Mouse (Mus musculus): Measurements from ENCODE around the gene Atg101.

Gene Atg101

DNA sequence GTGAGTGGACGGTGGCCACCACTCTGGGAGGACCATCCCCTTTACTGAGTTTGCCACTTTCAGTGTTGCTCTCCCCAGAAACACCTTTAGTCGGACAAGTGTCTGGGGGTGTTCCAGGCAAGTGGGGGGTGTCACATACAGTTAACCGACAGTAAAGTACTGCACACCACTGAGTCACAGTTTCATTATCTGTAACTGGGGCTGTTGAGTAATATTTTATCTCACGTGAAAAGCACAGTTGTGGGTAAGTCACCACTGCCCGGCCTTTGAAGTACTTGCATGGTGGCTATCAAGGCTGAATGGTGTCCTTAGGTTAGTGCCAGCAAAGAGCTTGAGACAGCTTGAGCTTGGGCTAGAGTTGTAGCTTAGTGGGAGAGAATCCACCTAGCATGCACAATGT, 1.6 kb upstream of the Atg101 start:
- in situ Hi-C loops (cut with MboI; ENCODE audit: unreplicated experiment in 2 of 2), result loop anchor here (5.0 kb wide), 2 partner anchors 35 to 40 kb away; no protein-coding TSS in a partner anchor

DNA sequence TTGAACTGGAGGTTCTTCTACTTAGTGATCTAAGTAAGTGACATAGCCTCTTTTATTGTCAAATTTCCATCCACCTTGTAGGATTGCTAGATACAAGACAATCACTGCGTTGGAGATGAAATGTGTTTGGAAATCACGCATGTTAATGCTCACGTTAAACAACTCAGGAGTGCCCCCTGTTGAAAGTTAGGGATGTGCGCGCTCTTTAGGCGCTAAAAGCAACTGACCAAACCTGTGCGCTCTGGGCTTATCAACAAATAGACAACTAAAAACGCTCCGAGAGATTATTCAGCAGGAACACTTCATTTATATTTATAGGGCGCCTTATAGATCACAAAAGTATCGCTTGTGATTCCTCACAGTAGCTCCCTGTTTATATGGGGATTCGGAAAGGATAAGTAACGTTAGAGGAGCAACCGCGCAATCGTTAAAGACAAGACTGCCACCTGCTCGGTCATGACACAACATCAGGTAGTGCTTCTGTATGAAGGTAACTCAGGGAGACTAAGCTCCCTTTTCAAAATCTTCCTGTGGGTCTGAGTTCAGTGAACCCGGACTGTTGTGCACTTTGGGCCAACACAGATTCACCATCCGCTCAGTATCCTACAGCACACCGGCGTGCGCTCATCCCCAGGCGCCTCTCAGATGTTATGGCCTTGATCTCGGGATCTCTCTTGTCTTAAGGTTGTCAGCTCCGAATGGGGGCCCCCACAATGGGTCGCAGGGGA, 725 bp upstream of the Atg101 start:
- in situ Hi-C loops (cut with MboI; ENCODE audit: unreplicated experiment in 2 of 2), result loop anchor here (5.0 kb wide), 2 partner anchors 34 to 41 kb away; no protein-coding TSS in a partner anchor

DNA sequence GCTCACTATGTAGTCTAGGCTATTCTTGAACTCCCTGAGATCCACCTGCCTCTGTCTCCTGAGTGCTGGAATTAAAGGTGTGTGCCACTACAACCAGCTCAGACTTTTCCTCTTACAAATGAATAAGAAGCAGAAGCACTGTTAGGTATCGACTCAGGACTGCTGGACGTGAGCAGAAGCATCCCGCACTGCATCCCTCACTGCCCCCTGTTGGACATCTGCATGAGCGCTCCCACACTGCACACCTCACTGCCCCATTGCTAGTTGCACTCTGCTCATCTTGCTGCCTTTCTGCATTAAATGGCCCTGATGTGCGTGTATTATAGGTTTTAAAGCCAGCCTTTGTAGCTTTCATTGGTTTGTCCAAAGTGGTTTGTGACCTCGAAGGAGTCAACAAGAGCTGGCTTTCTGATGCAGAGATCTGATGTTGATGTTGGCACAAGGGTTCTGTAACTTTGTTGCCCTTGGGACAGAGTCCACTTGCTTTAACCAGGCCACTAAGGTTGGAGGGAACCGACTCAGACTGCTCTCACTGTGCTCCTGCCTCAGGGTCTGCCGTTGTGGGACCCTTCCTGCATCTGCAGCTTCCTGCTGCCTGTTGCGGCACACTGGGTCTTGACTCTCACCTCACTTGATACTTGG, 2.2 kb downstream of the Atg101 start:
- in situ Hi-C loops (cut with MboI; ENCODE audit: unreplicated experiment in 2 of 2), result no loop called here

DNA sequence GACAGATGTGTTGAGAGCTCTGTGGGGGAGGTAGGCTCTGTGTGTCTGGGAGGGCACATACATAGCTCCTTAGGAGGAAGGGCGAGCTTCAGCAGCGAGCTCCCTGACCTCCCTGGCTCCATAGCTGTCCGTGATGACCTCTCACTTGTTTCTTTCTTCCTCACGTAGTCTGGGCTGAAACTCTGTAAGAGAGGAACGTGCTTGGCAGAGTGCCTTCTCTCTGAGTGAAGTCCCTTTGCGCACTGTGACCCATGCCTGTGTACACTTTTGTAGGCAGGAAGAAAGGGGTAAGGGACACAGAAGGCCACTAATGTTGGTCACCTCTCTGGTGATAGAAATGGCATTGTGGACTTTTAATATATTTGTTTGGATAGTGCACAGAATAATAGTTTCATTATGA, 3.3 kb downstream of the Atg101 start:
- in situ Hi-C loops (cut with MboI; ENCODE audit: unreplicated experiment in 2 of 2), result no loop called here

DNA sequence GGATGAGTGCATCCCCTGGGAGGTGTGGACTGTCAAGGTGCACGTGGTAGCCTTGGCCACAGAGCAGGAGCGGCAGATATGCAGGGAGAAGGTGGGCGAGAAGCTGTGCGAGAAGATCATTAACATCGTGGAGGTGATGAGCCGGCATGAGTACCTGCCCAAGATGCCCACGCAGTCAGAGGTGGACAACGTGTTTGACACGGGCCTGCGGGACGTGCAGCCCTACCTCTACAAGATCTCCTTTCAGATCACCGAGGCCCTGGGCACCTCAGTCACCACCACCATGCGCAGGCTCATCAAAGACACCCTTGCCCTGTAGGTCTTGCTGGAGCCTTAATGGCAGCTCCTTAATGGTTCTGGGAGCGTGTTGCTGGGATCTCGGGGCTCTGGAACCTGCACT, 6.3 kb downstream of the Atg101 start:
- in situ Hi-C loops (cut with MboI; ENCODE audit: unreplicated experiment in 2 of 2), result no loop called here

DNA sequence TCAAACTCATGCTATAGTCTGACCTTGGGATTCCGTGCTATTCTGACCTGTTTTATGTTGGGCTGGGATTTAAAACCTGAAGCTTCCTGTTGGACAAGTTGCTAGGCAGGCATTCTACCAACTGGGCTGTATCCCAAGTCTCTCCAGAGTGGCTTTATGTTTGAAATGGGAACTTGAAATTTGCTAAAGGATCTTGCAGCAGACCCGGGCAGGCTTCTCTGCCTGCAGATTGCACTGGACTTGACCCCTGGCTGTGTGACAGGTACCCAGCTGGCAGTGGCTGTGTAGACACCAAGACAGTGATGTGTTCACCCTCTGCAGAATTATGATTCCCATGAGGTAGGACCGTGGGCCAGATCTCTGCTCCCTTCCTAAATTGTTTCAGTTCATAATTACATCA, 7.9 kb downstream of the Atg101 start:
- in situ Hi-C loops (cut with MboI; ENCODE audit: unreplicated experiment in 2 of 2), result no loop called here

DNA sequence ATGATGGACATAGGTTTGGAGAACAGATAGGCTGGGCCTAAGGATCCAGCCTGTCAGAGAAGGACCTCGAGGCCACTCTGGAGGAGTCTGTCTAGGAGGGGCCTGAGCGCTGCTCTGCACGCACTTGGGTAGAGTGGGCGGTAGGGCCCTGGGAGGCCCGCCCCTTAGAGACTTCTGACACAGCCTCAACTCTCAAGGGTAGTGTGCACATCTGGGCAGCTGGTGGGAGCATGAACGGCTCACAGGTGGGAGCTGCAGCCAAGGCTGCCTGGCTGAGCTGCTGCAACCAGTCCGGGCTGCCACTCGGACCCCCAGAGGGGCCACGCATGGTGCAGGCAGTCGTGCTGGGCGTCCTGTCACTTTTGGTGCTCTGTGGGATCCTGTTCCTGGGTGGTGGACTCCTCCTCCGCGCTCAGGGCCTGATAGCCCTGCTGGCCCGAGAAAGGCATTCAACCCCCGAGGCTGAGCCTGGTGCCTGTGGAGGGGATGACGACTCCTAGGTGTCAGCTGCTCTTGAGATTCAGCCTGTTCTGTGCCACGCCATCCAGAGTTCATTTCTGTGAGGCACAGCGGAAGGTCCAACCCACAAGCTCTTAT, 9.1 kb downstream of the Atg101 start, which contains the start of gene 6030408B16Rik:
TSS of gene 6030408B16Rik (plus strand) at position 188 of the 597 bp plus-strand sequence.
- in situ Hi-C loops (cut with MboI; ENCODE audit: unreplicated experiment in 2 of 2), result no loop called here

DNA sequence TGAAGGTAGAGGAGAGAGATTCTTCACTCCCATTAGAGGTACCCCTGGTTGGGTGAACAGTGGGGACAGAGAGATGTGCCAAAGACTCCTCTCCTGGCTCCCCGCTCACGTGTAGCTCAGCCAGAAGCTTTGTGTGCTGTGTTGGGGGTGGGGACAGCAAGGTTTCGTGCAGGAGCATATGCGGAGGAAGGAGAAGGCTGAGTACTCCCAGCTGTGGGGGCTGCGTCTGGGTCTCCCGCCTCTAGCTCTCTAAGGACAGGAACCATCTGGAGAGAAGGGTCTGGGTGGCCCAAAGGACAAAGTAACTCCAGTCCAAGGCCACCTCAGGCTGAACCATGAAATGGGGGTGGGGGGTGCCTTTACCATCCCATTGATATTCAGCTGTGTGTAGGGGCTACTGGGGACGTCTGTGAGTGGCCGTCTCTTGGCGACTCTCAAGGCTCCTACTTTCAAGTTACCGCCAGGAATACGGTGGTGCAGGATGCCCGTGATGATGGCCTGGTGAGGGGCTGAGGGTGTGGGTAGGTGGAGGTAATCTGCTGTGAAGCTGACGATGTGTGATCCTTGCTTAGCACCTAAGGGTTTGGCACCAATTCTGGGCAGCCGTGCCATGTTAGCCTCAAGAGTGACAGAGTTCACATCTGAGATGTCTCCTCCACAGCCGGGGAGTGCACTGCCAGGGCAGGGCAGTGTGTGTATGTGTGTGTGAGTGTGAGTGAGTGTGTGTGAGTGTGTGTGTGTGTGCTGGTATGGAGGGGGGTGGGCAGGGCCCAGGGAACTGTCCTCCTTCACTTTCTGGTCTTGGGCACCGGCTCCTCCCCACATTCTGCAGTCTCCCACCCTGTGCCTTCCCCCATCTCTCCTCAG, 10.2 kb downstream of the Atg101 start:
- in situ Hi-C loops (cut with MboI; ENCODE audit: unreplicated experiment in 2 of 2), result no loop called here

DNA sequence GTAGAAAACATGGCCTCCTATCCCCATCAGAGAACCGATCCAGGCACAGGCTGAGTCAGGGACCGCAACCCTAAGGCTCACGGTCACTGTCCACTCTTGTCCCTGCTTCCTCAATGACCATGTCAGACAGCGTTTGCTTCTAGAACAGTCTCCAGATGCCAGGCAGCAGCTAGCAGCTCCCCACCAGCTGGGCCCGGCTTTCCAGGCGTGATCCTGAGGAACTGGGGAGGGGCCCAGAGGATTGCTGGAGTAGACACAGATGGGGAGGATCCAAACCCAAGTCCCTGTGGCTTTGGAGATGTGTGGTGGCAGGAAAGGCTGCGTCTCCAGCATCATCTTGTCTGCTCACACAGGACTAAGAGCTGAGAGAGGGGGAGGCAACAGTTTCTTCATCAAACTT, 11.0 kb downstream of the Atg101 start:
- in situ Hi-C loops (cut with MboI; ENCODE audit: unreplicated experiment in 2 of 2), result no loop called here

DNA sequence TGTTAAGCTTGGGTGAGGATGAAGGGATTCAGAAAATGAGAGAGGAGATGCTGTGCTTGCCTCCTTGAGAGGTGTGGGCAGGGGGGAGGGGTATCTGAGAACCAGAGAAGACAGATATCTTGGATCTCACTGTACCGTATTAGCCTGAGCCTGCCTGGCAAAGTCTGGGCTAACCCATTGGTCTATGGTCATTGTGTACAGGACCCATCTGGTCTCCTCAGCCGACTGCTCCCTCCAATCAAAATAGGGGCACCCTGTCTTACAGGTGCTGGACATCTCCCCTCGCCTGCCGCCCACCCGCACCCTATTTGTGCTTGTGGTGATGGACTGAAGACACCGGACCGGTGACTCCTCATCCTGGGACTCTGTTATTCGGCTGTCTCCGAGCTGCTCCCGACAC, 11.5 kb downstream of the Atg101 start:
- in situ Hi-C loops (cut with MboI; ENCODE audit: unreplicated experiment in 2 of 2), result no loop called here

DNA sequence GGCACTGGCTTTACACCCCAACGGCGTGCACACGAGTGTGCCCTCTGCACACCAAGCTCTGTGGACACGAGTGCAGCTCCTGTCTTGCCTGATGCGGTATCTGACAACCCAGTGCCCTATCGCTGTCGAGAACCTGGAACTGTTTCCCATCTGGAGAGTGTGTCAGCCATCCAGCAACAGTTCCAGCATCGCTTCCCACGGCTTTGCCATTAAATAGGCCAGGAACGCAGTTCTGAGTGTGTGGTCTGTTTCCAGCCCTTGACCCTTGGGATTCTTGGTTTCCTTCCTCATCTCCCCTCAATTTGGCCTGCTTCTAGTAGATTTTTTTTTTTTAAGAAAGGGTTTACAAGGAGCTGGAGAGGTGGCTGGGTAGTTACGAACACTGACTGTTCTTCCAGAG, 12.0 kb downstream of the Atg101 start:
- in situ Hi-C loops (cut with MboI; ENCODE audit: unreplicated experiment in 2 of 2), result no loop called here

DNA sequence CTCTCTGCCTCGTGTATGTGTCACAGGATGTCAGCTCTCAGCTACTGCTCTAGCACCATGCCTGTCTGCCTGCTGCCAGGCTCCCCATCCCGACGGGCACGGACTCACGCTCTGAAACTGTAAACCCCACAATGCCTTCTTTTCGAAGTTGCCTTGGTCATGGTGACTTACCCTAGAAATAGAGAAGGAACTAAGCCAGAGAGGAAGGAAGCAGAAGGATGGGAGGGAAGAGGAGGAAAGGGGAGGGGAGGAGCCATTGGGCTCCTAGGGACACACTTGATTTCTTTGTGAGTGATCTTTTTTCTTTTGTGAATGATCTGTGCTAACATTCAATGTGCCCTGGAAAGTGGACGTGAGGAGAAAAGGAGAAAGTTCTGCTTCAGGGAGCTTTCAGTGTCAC, 13.9 kb downstream of the Atg101 start:
- in situ Hi-C loops (cut with MboI; ENCODE audit: unreplicated experiment in 2 of 2), result no loop called here

DNA sequence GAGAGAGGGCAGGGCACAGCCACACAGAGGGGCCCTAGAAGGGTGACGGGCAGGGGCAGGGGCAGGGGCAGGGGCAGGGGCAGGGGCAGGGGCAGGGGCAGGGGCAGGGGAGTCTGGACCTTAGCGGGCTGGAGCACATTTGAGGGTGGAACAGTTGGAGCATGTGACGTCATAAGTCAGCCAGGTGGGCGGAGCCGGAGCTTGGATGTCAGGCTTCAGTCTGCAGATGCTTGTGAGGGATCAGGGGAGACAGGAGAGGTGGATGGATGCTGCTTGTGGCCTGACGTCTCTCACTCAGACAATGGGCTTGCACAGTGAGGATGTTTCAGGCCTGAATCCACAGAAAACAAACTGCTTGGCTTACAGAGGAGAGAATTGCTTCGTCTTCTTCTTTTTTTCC, 14.5 kb downstream of the Atg101 start:
- in situ Hi-C loops (cut with MboI; ENCODE audit: unreplicated experiment in 2 of 2), result no loop called here

DNA sequence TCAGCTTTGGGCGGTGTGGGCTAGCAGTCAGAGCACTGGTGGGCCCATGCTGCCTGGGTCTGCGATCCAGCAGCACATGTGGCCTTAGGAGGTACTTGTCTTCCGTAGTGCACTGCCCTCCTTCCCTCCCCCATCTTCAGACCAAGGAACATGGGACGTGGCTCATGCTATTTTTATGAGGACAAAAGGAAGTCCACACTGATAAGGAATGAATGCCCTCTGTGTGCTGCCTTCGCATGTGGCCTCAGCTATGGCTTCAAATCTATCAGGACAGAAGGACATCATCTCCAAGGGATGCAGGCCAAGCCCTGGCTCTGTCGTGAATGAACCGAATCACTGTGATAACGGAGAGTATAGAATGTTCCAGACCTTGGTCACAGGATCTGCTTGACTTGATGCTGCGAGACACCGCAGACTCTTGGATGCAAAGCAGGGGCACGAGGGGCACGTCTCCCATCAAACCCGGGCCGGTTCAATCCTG, 15.4 kb downstream of the Atg101 start:
- in situ Hi-C loops (cut with MboI; ENCODE audit: unreplicated experiment in 2 of 2), result no loop called here

DNA sequence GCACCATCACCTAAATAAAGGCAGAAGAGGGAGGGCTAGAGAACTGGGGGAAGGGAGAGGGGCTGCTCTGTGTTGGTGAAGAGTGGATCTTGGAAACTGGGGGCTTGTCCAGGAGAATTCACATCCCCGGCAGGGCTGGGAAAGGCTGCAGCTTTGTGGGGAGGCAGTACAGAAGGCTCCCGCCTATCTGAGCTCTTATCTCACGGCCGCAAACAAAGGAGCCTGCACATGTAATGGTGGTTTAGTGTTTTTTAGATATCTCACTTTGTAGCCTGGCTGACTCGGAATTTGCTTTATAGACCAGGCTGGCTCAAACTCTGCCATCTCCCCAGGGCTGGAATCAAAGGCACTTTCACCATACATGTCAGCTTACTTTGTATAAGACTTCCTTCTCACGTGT, 16.1 kb downstream of the Atg101 start:
- in situ Hi-C loops (cut with MboI; ENCODE audit: unreplicated experiment in 2 of 2), result loop anchor here in 1 of 2 experiments (25.0 kb wide), 1 partner anchor 538 kb away; the partner anchor contains the start of gene Slc4a8

DNA sequence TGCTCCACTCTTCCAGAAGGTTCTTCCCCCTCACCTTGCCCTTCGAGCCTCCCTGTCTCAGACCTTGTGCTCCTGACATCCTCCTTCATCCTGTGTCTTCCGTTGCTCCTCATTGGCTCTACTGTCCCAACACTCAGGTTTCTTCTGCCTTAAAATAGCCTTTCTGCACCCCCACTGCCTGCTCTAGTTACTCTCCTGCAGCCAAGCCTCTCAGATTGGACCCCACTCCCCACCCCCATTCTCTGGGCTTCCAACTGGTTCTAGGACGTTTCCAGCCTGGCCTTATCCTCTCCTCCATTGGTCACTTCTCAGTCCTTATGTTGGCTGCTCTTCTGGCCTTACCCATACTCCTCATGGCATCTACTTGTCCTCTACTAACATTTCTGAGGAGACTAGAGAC, 18.1 kb downstream of the Atg101 start:
- in situ Hi-C loops (cut with MboI; ENCODE audit: unreplicated experiment in 2 of 2), result loop anchor here in 1 of 2 experiments (25.0 kb wide), 1 partner anchor 540 kb away; the partner anchor contains the start of gene Slc4a8

DNA sequence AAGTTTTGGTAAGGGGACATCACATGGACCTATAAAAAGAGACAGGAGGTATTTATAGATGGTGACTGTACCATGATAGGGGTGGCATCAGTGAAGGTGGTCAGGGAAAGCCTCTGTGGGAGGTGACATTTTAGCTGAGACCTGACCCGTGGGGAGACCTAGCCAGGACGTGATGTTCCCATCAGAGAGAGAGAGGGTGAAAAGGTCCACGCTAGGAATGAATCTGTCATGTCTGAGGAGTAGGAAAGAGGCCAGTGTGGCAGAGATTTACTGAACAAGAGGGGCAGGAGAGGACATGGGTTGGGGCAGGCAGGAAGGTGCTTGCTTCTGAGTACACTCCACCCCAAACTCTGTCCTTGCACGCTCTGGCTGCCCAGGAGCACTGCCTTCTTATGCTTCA, 19.8 kb downstream of the Atg101 start:
- in situ Hi-C loops (cut with MboI; ENCODE audit: unreplicated experiment in 2 of 2), result loop anchor here in 1 of 2 experiments (25.0 kb wide), 1 partner anchor 542 kb away; the partner anchor contains the start of gene Slc4a8

DNA sequence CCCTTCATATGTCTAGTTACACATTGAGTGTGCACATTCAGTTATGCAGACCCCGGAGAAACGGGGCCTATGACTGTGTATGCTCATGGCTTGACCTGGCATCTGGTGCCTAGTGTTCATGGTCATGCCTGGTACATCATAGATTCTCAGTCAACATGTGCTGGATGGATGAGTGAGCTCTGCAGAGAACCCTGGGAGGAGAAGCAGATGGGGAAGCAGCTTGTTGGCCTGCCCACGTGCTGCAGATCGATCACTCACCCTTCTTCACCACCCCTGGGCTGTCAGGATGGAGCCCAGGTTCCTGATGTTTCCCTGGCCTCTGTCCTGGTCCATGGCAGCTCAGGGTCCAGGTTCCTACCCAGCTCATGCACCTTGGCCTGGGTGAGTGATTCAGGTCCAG, 22.4 kb downstream of the Atg101 start:
- in situ Hi-C loops (cut with MboI; ENCODE audit: unreplicated experiment in 2 of 2), result loop anchor here in 1 of 2 experiments (25.0 kb wide), 1 partner anchor 544 kb away; the partner anchor contains the start of gene Slc4a8

DNA sequence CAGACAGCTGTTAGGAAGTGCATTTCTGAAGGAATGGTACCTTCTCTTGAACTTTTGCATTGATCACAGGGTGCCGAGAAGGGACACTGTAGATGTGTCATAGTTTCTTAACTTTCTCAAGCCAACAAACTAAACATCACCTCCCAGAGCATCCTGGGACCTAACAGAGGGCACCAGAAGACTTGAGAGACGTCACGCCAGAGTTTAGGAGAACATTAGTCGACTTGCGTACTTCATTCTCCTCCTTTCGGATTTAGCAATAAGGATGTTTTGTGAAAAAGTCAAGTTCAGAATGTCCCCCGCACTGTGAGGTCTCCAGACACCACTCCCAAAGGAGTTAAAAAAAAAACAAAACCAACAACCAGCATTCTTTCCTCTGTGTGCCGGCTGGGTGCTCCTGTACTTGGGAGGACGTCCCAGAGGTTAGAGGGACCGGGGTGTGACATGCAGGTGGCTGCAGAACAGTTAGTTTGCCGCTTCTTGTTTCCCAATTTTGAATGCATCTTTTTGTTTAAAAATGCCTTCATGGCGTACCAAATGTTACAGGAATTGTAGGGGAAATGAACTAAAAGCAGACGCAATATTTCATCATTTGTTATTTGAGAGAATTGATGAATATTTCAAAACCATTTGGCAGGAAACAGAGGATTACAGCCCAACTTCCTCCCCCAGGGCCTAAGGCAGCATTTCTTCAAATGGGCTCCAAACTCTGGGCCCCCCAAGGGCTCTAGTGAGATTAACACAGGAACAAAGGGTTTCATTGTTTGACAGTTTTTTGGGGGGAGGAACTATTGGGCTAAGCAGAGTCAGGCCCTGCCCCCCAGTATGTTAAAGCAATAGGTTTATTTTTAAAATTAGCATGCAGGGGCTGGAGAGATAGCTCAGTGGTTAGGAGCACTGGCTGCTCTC, 24.6 kb downstream of the Atg101 start:
- in situ Hi-C loops (cut with MboI; ENCODE audit: unreplicated experiment in 2 of 2), result loop anchor here in 1 of 2 experiments (25.0 kb wide), 1 partner anchor 546 kb away; the partner anchor contains the start of gene Slc4a8

Data from v-Abl transformed pro-B cells (cell line).